Mouse (Mus musculus): ENCODE data around the gene Pnpla6. TPM values are rescaled to one million over a fixed set of nuclear protein-coding genes. Genes with fewer than 3 reads are reported as not detected.
"Not testable (repeated sequence)": the region's sequence is repeated elsewhere in the genome, so short reads cannot be mapped to it uniquely, and the experiment has no call there.

Pnpla6 gene
- total RNA-seq, 2 experiments from 2014 or later, result 75.3 to 87.4 TPM

GRCm38 (mm10) chr8:3576211-3576960, 61.2 kb downstream of the Pnpla6 start:
- no peak for DNase-seq

- no peak for DNase-seq
Observed at GRCm38 (mm10) chr8:3579390-3580364, 64.5 kb downstream of the Pnpla6 start.

GRCm38 (mm10) chr8:3581961-3582360, 66.8 kb downstream of the Pnpla6 start:
- not testable (repeated sequence) for DNase-seq

DNA sequence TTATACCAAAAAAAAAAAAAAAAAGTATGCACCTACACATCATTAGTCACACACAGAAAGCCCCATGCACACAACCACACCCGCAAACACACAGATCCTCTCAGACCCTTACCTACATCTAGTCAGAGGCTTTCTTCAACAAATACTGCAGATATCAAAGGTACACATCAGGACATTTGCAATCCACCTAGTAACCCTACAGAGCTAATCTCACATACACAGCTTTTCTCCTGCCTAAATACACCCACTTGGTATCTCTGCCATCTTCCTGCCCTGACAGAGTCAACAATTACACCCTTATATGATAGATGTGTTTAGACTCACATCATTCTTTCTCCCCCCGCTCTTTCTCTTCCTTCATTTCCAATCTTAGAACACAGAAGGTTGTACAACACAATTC, 71.3 kb downstream of the Pnpla6 start:
- no peak for DNase-seq

GRCm38 (mm10) chr8:3586993-3587390, 71.8 kb downstream of the Pnpla6 start, which contains the start of gene Camsap3:
Camsap3 (plus strand) TSS chr8:3587293.
- no peak for DNase-seq

GRCm38 (mm10) chr8:3587391-3588257, 72.4 kb downstream of the Pnpla6 start:
- DNase-seq, result peak; percentile 58 to 64

- DNase-seq, result no peak
Observed at GRCm38 (mm10) chr8:3588258-3588633, 73.1 kb downstream of the Pnpla6 start.

- DNase-seq, result no peak
Observed at GRCm38 (mm10) chr8:3593470-3593869, 78.3 kb downstream of the Pnpla6 start.

Other genes starting within 250 kb of the Pnpla6 start
- gene Insr, start 235.8 kb upstream of the Pnpla6 start, total RNA-seq (2021), result 10 to 100 TPM; 46.9 to 50.3 TPM
- under 1 TPM in 1 of 2 experiments, not detected in 1; 0.25 TPM for gene A430078G23Rik, start 162.0 kb upstream of the Pnpla6 start, total RNA-seq (2021)
- 10 to 100 TPM; 46.0 to 50.5 TPM for gene Arhgef18, start 122.4 kb upstream of the Pnpla6 start, total RNA-seq (2021)
- 1 to 10 TPM in 1 of 2 experiments, under 1 TPM in 1; 0.94 to 1.4 TPM for gene Pex11g, start 47.7 kb upstream of the Pnpla6 start, total RNA-seq (2021)
- gene Tex45, start 44.5 kb upstream of the Pnpla6 start, total RNA-seq (2021), result under 1 TPM; 0.45 to 0.58 TPM
- gene Zfp358, start 22.2 kb upstream of the Pnpla6 start, total RNA-seq (2021), result 10 to 100 TPM; 28.1 to 31.7 TPM
- 10 to 100 TPM; 78.4 to 86.6 TPM for gene Mcoln1, start 14.9 kb upstream of the Pnpla6 start, total RNA-seq (2021)
- gene C330021F23Rik, start 52.6 kb downstream of the Pnpla6 start, total RNA-seq (2021), result not detected
- 10 to 100 TPM; 34.4 to 41.0 TPM for gene Camsap3, start 71.9 kb downstream of the Pnpla6 start, total RNA-seq (2021)
- gene Xab2, start 105.9 kb downstream of the Pnpla6 start, total RNA-seq (2021), result 10 to 100 TPM; 35.6 to 37.6 TPM
- 10 to 100 TPM; 84.7 to 95.6 TPM for gene Pet100, start 106.2 kb downstream of the Pnpla6 start, total RNA-seq (2021)
- gene Pcp2, start 110.2 kb downstream of the Pnpla6 start, total RNA-seq (2021), result 1 to 10 TPM; 1.1 to 1.9 TPM
- gene Stxbp2, start 115.6 kb downstream of the Pnpla6 start, total RNA-seq (2021), result 10 to 100 TPM; 36.3 to 47.1 TPM
- 1 to 10 TPM in 1 of 2 experiments, under 1 TPM in 1; 0.46 to 1.5 TPM for gene Retn, start 140.4 kb downstream of the Pnpla6 start, total RNA-seq (2021)
- gene Mcemp1, start 150.4 kb downstream of the Pnpla6 start, total RNA-seq (2021), result under 1 TPM in 1 of 2 experiments, not detected in 1; 0.30 TPM
- 10 to 100 TPM; 18.8 to 26.5 TPM for gene Fcor, start 157.0 kb downstream of the Pnpla6 start, total RNA-seq (2021)
- 10 to 100 TPM; 26.8 to 31.6 TPM for gene Trappc5, start 160.9 kb downstream of the Pnpla6 start, total RNA-seq (2021)
- gene Fcer2a, start 178.8 kb downstream of the Pnpla6 start, total RNA-seq (2021), result not detected
- not detected for gene Clec4g, start 205.3 kb downstream of the Pnpla6 start, total RNA-seq (2021)
- gene Cd209a, start 233.6 kb downstream of the Pnpla6 start, total RNA-seq (2021), result not detected